In genomic region chr10:12810816-12811215, GRCm38 (mm10) we compare ENCODE assay signal across 18 mouse cellular contexts. TPM values are rescaled to one million over a fixed set of nuclear protein-coding genes. Genes with fewer than 3 reads are reported as not detected.
DNase-seq lines count a peak whose midpoint lies in the region; ATAC-seq and TF ChIP-seq lines count a peak whose summit lies in the region.
"Had no signal": no experiment of that assay in that cellular context is flagged by ENCODE, and none has a peak within 500 bp of the region (broad histone marks: within the 10 kb centered on the region; RNA-seq: fewer than 3 reads in every experiment).

No protein-coding gene starts in this region.

- peak overlapping the region; percentile 10; the same call in 1 of the 2 replicates for H3K27ac ChIP-seq in kidney, adult 2 months (ENCODE audit: insufficient read depth, low read depth, low read length)
- peak overlapping the region; percentile 61 for H3K27ac ChIP-seq in limb, embryonic 10.5 days
- H3K27ac ChIP-seq in midbrain, embryonic 14.5 days (replicated peaks; ENCODE audit: low read depth, low read length) = no peak overlapping the region
- H3K27ac ChIP-seq: hindbrain, postnatal 0 days; limb, embryonic 15.5 days; midbrain, embryonic 15.5 days had no signal

- H3K4me2 ChIP-seq in midbrain, embryonic 14.5 days (ENCODE audit: low read length) = no peak overlapping the region
- H3K4me2 ChIP-seq: limb, embryonic 15.5 days; midbrain, embryonic 15.5 days had no signal

- ATAC-seq in midbrain, embryonic 14.5 days (ENCODE audit: low FRiP score, low TSS enrichment) = no peak
- ATAC-seq: forebrain, embryonic 16.5 days; hindbrain, postnatal 0 days; midbrain, embryonic 15.5 days had no signal

- peaks cover 18% of the 10 kb centered on the region; the same call in 1 of the 2 replicates for H3K4me1 ChIP-seq in kidney, adult 2 months (ENCODE audit: control insufficient read depth, insufficient read depth, low read length)
- H3K4me1 ChIP-seq in limb, embryonic 10.5 days = peaks cover 57% of the 10 kb centered on the region
- H3K4me1 ChIP-seq in midbrain, embryonic 14.5 days (ENCODE audit: control insufficient read depth, insufficient read depth, low read length) = no peaks in the 10 kb centered on the region
- H3K4me1 ChIP-seq: midbrain, embryonic 15.5 days had no signal

- no peak overlapping the region for H3K4me3 ChIP-seq in kidney, adult 2 months (ENCODE audit: insufficient read depth, low read depth, low read length)
- no peak overlapping the region for H3K4me3 ChIP-seq in C2C12 (ENCODE audit: insufficient read depth, poor library complexity, severe bottlenecking)
- no peak overlapping the region for H3K4me3 ChIP-seq in limb, embryonic 10.5 days
- no peak overlapping the region for H3K4me3 ChIP-seq in midbrain, embryonic 14.5 days (replicated peaks; ENCODE audit: low read depth, low read length)
- H3K4me3 ChIP-seq: limb, embryonic 15.5 days; midbrain, embryonic 15.5 days had no signal

- H3K36me3 ChIP-seq in kidney, adult 2 months (ENCODE audit: control insufficient read depth, insufficient read depth, low read length) = no peaks in the 10 kb centered on the region
- no peaks in the 10 kb centered on the region for H3K36me3 ChIP-seq in C2C12 (ENCODE audit: control insufficient read depth, insufficient read depth)
- no peaks in the 10 kb centered on the region for H3K36me3 ChIP-seq in limb, embryonic 10.5 days
- no peaks in the 10 kb centered on the region for H3K36me3 ChIP-seq in midbrain, embryonic 14.5 days (ENCODE audit: control insufficient read depth, insufficient read depth, low read length)
- H3K36me3 ChIP-seq: limb, embryonic 15.5 days; midbrain, embryonic 15.5 days had no signal

- 92% methylated on average over 2 of the region's 2 CpGs for WGBS in kidney, adult 2 months
- WGBS in limb, embryonic 10.5 days = 84% methylated on average over 2 of the region's 2 CpGs
- WGBS in midbrain, embryonic 14.5 days = 75% methylated on average over 2 of the region's 2 CpGs

- H3K79me2 ChIP-seq in C2C12 (ENCODE audit: control insufficient read depth, insufficient read depth) = peaks cover 93% of the 10 kb centered on the region

- no peak for DNase-seq in kidney, adult 2 months
- DNase-seq in kidney, postnatal 10 days = no peak
- DNase-seq in NIH3T3 (ENCODE audit: low read depth) = peak; percentile 80
- DNase-seq in limb, embryonic 10.5 days (ENCODE audit: low spot score) = no peak
- DNase-seq in midbrain, embryonic 14.5 days = no peak
- no peak for DNase-seq in thymus, postnatal 0 days (ENCODE audit: low spot score)
- DNase-seq: cerebellum, adult 11 months; cerebellum, postnatal 36 days; kidney, adult 18-20 months; kidney, postnatal 4 days; lung, postnatal 4 days; spleen, adult 18-20 months; thymus, postnatal 25 days had no signal

- TF ChIP-seq CTCF in kidney, adult 2 months (conservative IDR thresholded peaks at IDR 0.05; ENCODE audit: insufficient read depth, insufficient read length, low read depth, low read length) = no peak
- no peak for TF ChIP-seq CTCF in C2C12 (IDR thresholded peaks at IDR 0.05; ENCODE audit: control insufficient read depth, insufficient read depth, insufficient read length)

- H3ac ChIP-seq in C2C12 (ENCODE audit: control insufficient read depth, insufficient read length, low read depth) = no peak overlapping the region

- H3K9ac ChIP-seq in midbrain, embryonic 14.5 days (replicated peaks; ENCODE audit: low read length) = no peak overlapping the region
- H3K9ac ChIP-seq: limb, embryonic 15.5 days; midbrain, embryonic 15.5 days had no signal

- no peak for TF ChIP-seq POLR2A in kidney, adult 2 months (IDR thresholded peaks at IDR 0.05; ENCODE audit: low read depth, low read length)

- no peaks in the 10 kb centered on the region for H3K9me3 ChIP-seq in limb, embryonic 10.5 days (replicated peaks)
- H3K9me3 ChIP-seq in midbrain, embryonic 14.5 days (ENCODE audit: control insufficient read depth, low read length) = no peaks in the 10 kb centered on the region
- H3K9me3 ChIP-seq: limb, embryonic 15.5 days; midbrain, embryonic 15.5 days had no signal

- H3K79me3 ChIP-seq in C2C12 (ENCODE audit: low read depth) = peaks cover 65% of the 10 kb centered on the region

- no peaks in the 10 kb centered on the region for H3K27me3 ChIP-seq in kidney, adult 2 months (replicated peaks; ENCODE audit: control insufficient read depth, insufficient read depth, low read length)
- no peaks in the 10 kb centered on the region for H3K27me3 ChIP-seq in C2C12 (ENCODE audit: control insufficient read depth, insufficient read depth, insufficient read length)
- no peaks in the 10 kb centered on the region for H3K27me3 ChIP-seq in limb, embryonic 10.5 days (ENCODE audit: low read depth, poor library complexity, severe bottlenecking)
- no peaks in the 10 kb centered on the region for H3K27me3 ChIP-seq in midbrain, embryonic 14.5 days (ENCODE audit: control insufficient read depth, insufficient read depth, low read length)
- H3K27me3 ChIP-seq: limb, embryonic 15.5 days; midbrain, embryonic 15.5 days had no signal

TF ChIP-seq in C2C12, 6 proteins besides CTCF, POLR2A, EP300 and RAD21:
- TF ChIP-seq MYOG (IDR thresholded peaks at IDR 0.05; ENCODE audit: control insufficient read depth, extremely low read depth, insufficient read length) (no peak), USF1 (IDR thresholded peaks at IDR 0.05; ENCODE audit: low read depth) (no peak), FOSL1 (IDR thresholded peaks at IDR 0.05; ENCODE audit: insufficient read depth, low read length, poor library complexity, severe bottlenecking) (peak; percentile 69), CEBPB (IDR thresholded peaks at IDR 0.05; ENCODE audit: low read depth) (peak; percentile 79), MAX (IDR thresholded peaks at IDR 0.05) (no peak), MYOD1 (IDR thresholded peaks at IDR 0.05; ENCODE audit: control insufficient read depth, insufficient read length, low read depth) (peak; percentile 27)
TF ChIP-seq in C2C12: peak in this region for 3.

RNA-seq across cellular contexts. Expression of gene Utrn, which starts 58.3 kb away (rescaled TPM):
- polyA plus RNA-seq in kidney, adult 2 months (2012; rRNA removed) = 20.8 and 21.1 TPM in 2 replicates
- 10.5 TPM for polyA plus RNA-seq in C2C12 (2012; fragmentation: generic; extraction: Trizol)
- polyA plus RNA-seq in limb, embryonic 10.5 days (2016; fragmentation: Nextera tagmentation; extraction: Ambion mirVana) = 40.2 and 49.0 TPM in 2 replicates
- 10.6 and 19.1 TPM in 2 replicates for polyA plus RNA-seq in midbrain, embryonic 14.5 days (2014; fragmentation: Nextera tagmentation; extraction: Ambion mirVana)
- polyA plus RNA-seq in thymus, postnatal 0 days (2015; fragmentation: Nextera tagmentation; extraction: Ambion mirVana) = 54.3 and 84.8 TPM in 2 replicates
